Mouse (Mus musculus) CH12.LX (cell line): ENCODE results near the gene Dip2b. TPM values are rescaled to one million over a fixed set of nuclear protein-coding genes. Genes with fewer than 3 reads are reported as not detected.

Experiments
- DNase-seq: peaks from one replicate; pipeline ENCODE4 v3.0.0-alpha.2; 2013; ENCODE audit errors: extremely low read depth
- H3K27ac ChIP-seq: 2 replicates; pipeline ENCODE4 v1.5.1; 2012; ENCODE audit warnings: low read depth, mild to moderate bottlenecking, control low read depth, moderate library complexity; ENCODE audit not compliant: insufficient read depth
- H3K27me3 ChIP-seq: replicated peaks from 2 replicates; pipeline ENCODE3; 2012; ENCODE audit warnings: inconsistent platforms
- H3K36me3 ChIP-seq, 2 experiments: replicated peaks in 1 of 2; 2 replicates each; pipeline versions ENCODE3 to v1.6.1; 2012; ENCODE audit warnings: inconsistent platforms in 1 of 2, low read length in 1 of 2, mild to moderate bottlenecking in 1 of 2, mixed read lengths in 1 of 2, moderate library complexity in 1 of 2; ENCODE audit not compliant: control insufficient read depth in 1 of 2, insufficient read depth in 1 of 2
- H3K4me1 ChIP-seq, 2 experiments: 2 replicates each; pipeline ENCODE4 v1.6.1; 2012; ENCODE audit warnings: inconsistent platforms in 1 of 2, moderate library complexity in 1 of 2; ENCODE audit not compliant: insufficient read depth in 2 of 2, control insufficient read depth in 1 of 2
- H3K4me2 ChIP-seq: 2 replicates; pipeline ENCODE4 v1.6.1; 2012; ENCODE audit warnings: low read depth, mild to moderate bottlenecking, control low read depth; ENCODE audit not compliant: poor library complexity, insufficient read depth, severe bottlenecking
- H3K4me3 ChIP-seq, 3 experiments: fragments of 150-350 bp in 1 of 3; sonication (generic) in 1 of 3; replicated peaks in 1 of 3; 2 replicates each; pipeline versions ENCODE3 to v1.5.1; 2011 to 2012; ENCODE audit warnings: low read depth in 2 of 3, low read length in 2 of 3, mild to moderate bottlenecking in 2 of 3, moderate library complexity in 2 of 3, control low read depth in 1 of 3, improper control_type of control experiment in 1 of 3, inconsistent platforms in 1 of 3, mixed read lengths in 1 of 3; ENCODE audit not compliant: poor library complexity in 1 of 3
- H3K79me2 ChIP-seq: replicated peaks from 2 replicates; pipeline ENCODE4 v1.6.1; 2012; ENCODE audit warnings: mild to moderate bottlenecking, moderate library complexity; ENCODE audit not compliant: control insufficient read depth, poor library complexity, insufficient read depth, severe bottlenecking; ENCODE audit errors: extremely low read depth
- H3K9ac ChIP-seq: 2 replicates; pipeline ENCODE4 v1.6.1; 2012; ENCODE audit warnings: low read depth, mild to moderate bottlenecking, control low read depth, moderate library complexity; ENCODE audit not compliant: insufficient read depth
- H3K9me3 ChIP-seq: replicated peaks from 2 replicates; pipeline ENCODE3; 2012; ENCODE audit warnings: low read length, inconsistent platforms, mixed read lengths
- BHLHE40 ChIP-seq: IDR thresholded peaks from 2 replicates; pipeline ENCODE4 v1.6.1; 2011; ENCODE audit warnings: mild to moderate bottlenecking, low read depth, low read length, improper control_type of control experiment
- CHD1 ChIP-seq: IDR thresholded peaks from 2 replicates; pipeline ENCODE4 v1.6.1; 2012; ENCODE audit warnings: low read depth, low read length, improper control_type of control experiment, inconsistent platforms
- EP300 ChIP-seq: IDR thresholded peaks from 2 replicates; pipeline ENCODE4 v1.6.1; 2011; ENCODE audit warnings: low read length, improper control_type of control experiment
- HCFC1 ChIP-seq: IDR thresholded peaks from 2 replicates; pipeline ENCODE4 v1.6.1; 2012; ENCODE audit warnings: low read depth, mild to moderate bottlenecking, inconsistent platforms, low read length, improper control_type of control experiment
- IRF4 ChIP-seq: IDR thresholded peaks from 2 replicates; pipeline ENCODE4 v1.6.1; 2014; ENCODE audit warnings: low read depth, mild to moderate bottlenecking, inconsistent platforms, low read length, improper control_type of control experiment
- KAT2A ChIP-seq: IDR thresholded peaks from 2 replicates; pipeline ENCODE4 v1.6.1; 2012; ENCODE audit warnings: low read length, improper control_type of control experiment, inconsistent platforms; ENCODE audit not compliant: insufficient replicate concordance
- MAX ChIP-seq: IDR thresholded peaks from 2 replicates; pipeline ENCODE4 v1.6.1; 2011; ENCODE audit warnings: low read length, improper control_type of control experiment
- POLR2A ChIP-seq: IDR thresholded peaks from 2 replicates; pipeline ENCODE4 v1.6.1; 2011; ENCODE audit warnings: low read depth, mild to moderate bottlenecking, improper control_type of control experiment, low read length
- RAD21 ChIP-seq: IDR thresholded peaks from 2 replicates; pipeline ENCODE4 v1.6.1; 2011; ENCODE audit warnings: low read depth, mild to moderate bottlenecking, low read length, improper control_type of control experiment, moderate library complexity
- RCOR1 ChIP-seq: conservative IDR thresholded peaks from 2 replicates; pipeline ENCODE4 v1.6.1; 2012; ENCODE audit warnings: low read depth, mild to moderate bottlenecking, inconsistent platforms, low read length, improper control_type of control experiment
- SIN3A ChIP-seq: IDR thresholded peaks from 2 replicates; pipeline ENCODE4 v1.6.1; 2012; ENCODE audit warnings: low read length, improper control_type of control experiment, inconsistent platforms
- SMC3 ChIP-seq: IDR thresholded peaks from 2 replicates; pipeline ENCODE4 v1.6.1; 2011; ENCODE audit warnings: low read depth, low read length, improper control_type of control experiment
- UBTF ChIP-seq: IDR thresholded peaks from 2 replicates; pipeline ENCODE4 v1.6.1; 2012; ENCODE audit warnings: low read depth, mild to moderate bottlenecking, inconsistent platforms, low read length, improper control_type of control experiment, moderate library complexity
- USF1 ChIP-seq: IDR thresholded peaks from 2 replicates; pipeline ENCODE4 v1.6.1; 2014; ENCODE audit warnings: low read depth, mild to moderate bottlenecking, inconsistent platforms, low read length, improper control_type of control experiment
- ZMIZ1 ChIP-seq: IDR thresholded peaks from 2 replicates; pipeline ENCODE4 v1.6.1; 2012; ENCODE audit warnings: low read depth, mild to moderate bottlenecking, inconsistent platforms, low read length, improper control_type of control experiment
- ZNF384 ChIP-seq: IDR thresholded peaks from 2 replicates; pipeline ENCODE4 v1.6.1; 2012; ENCODE audit warnings: low read depth, low read length, improper control_type of control experiment, inconsistent platforms
- dilution Hi-C: fragments of 300-500 bp; cut with MboI; formaldehyde crosslinking; loops from 2 replicates; pipeline ENCODE4 v1.14.3; 2020; ENCODE audit warnings: low sequenced_read_pairs; ENCODE audit not compliant: extremely low pct_unique_long_range_greater_than_20kb, extremely low pct_ligation_motif_present
- in situ Hi-C: fragments of 300-500 bp; cut with MboI; formaldehyde crosslinking; loops from 3 replicates; pipeline ENCODE4 v1.14.3; 2019; ENCODE audit warnings: low sequenced_read_pairs, low pct_ligation_motif_present, low pct_unique_long_range_greater_than_20kb, mixed read lengths
- polyA plus RNA-seq: library from polyadenylated mRNA; unstranded; fragments of >175 nt; gene quantifications from 2 replicates; pipeline ENCODE4 v1.2.1, GENCODE M21; 2012; ENCODE audit warnings: low read depth; ENCODE audit not compliant: insufficient read length
- total RNA-seq, 2 experiments: library from RNA; depleted of rRNA; stranded (reverse); fragments of 300-350 nt in 1 of 2; fragments of >200 nt in 1 of 2; gene quantifications; 2 replicates each; pipeline ENCODE4 v1.2.3; 2012 to 2014

Dip2b gene
- total and polyA plus RNA-seq, 3 experiments: 15.7 to 18.2 (median 16.7) TPM

GRCm38 (mm10) chr15:99993100-99993499, 45.4 kb upstream of the Dip2b start:
- no peak overlapping the region for H3K4me3 ChIP-seq
- H3K4me2 ChIP-seq: no peak overlapping the region
- DNase-seq: no peak
- H3K27ac ChIP-seq: no peak overlapping the region; the same call in 1 of the 2 replicates
- peaks cover 7% of the 10 kb centered on the region for H3K79me2 ChIP-seq
- H3K27me3 ChIP-seq: no peaks in the 10 kb centered on the region
- H3K36me3 ChIP-seq: peaks cover 36 to 78% of the 10 kb centered on the region in 2 experiments
- H3K9ac ChIP-seq: no peak overlapping the region
- peaks cover 0 to 41% of the 10 kb centered on the region in 2 experiments; a peak in 2 of 4 replicates for H3K4me1 ChIP-seq
- H3K9me3 ChIP-seq: no peaks in the 10 kb centered on the region
- in situ Hi-C loops: no loop called here
- dilution Hi-C loops: no loop called here
- TF ChIP-seq ZMIZ1 (no peak), POLR2A (no peak), SMC3 (no peak), HCFC1 (no peak), CHD1 (no peak), IRF4 (peak; percentile 62), BHLHE40 (no peak), USF1 (no peak), KAT2A (no peak), EP300 (peak; percentile 73), RCOR1 (no peak)

DNA sequence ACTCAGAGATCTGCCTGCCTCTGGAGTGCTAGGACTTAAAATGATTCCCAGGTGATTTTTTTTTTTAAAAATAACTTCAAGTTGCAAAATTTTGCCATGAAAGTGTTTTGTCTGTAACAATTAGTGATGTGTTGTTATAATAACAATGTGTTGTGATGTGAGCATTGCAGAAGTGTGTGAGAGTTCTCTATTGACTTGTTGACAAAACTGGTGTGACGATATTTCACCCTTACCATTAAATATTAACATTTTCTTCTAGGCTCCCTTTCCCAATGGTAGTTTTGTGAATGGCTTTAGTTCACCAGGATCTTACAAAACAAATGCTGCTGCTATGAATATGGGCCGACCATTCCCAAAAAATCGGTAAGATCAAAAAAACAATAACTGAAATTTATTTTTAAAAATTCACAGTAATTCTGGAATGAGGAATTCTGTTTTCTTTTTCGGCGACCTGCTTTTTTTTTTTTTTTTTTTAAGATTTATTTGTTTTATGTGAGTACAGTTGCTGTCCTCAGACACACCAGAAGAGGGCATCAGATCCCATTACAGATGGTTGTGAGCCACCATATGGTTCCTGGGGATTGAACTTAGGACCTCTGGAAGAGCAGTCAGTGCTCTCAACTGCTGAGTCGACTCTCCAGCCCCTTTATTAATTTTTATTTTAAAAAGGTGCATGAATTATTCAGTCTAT, 41.2 kb upstream of the Dip2b start:
- Histone ChIP-seq H3K79me2 (peaks cover 2% of the 10 kb centered on the region), H3K4me2 (no peak overlapping the region), H3K4me3 (no peak overlapping the region), H3K4me1 (peaks cover 5 to 57% of the 10 kb centered on the region in 2 experiments; a peak in 3 of 4 replicates), H3K27me3 (no peaks in the 10 kb centered on the region), H3K9me3 (no peaks in the 10 kb centered on the region), H3K27ac (no peak overlapping the region), H3K36me3 (peaks cover 24 to 71% of the 10 kb centered on the region in 2 experiments), H3K9ac (no peak overlapping the region)
- in situ Hi-C loops (no loop called here), dilution Hi-C loops (no loop called here)
- DNase-seq: no peak
- TF ChIP-seq ZNF384 (0 out of 2 replicates have a peak, but pooled peaks have one; percentile 24), BHLHE40 (no peak)

- Histone ChIP-seq H3K4me1 (peaks cover 7 to 48% of the 10 kb centered on the region in 2 experiments; a peak in 3 of 4 replicates), H3K27ac (peak overlapping the region; percentile 45), H3K9ac (no peak overlapping the region), H3K4me3 (no peak overlapping the region), H3K36me3 (peaks cover 29 to 75% of the 10 kb centered on the region in 2 experiments), H3K4me2 (0 out of 2 replicates have a peak overlapping the region, but pooled peaks have one; percentile 11), H3K27me3 (no peaks in the 10 kb centered on the region), H3K9me3 (no peaks in the 10 kb centered on the region), H3K79me2 (no peaks in the 10 kb centered on the region; the same call in 1 of the 2 replicates)
- dilution Hi-C loops (no loop called here), in situ Hi-C loops (no loop called here)
- TF ChIP-seq EP300: peak; percentile 96
- no peak for TF ChIP-seq UBTF
- no peak for TF ChIP-seq RAD21
- TF ChIP-seq ZMIZ1: no peak
- no peak for TF ChIP-seq SIN3A
- TF ChIP-seq IRF4: peak; percentile 97
- TF ChIP-seq USF1: no peak
- no peak for TF ChIP-seq MAX
- peak; percentile 77 for DNase-seq
These were observed 39.1 kb upstream of the Dip2b start for GRCm38 (mm10) chr15:99999390-99999789.
